Mouse (Mus musculus) heart, postnatal 0 days (tissue): ENCODE measurements around the gene Fes. TPM values are rescaled to one million over a fixed set of nuclear protein-coding genes. Genes with fewer than 3 reads are reported as not detected.

Experiments
- ATAC-seq: fragments of 200-750 bp; cut with Nextera tagmentation; 2 replicates; pipeline ENCODE4 v1.8.0; 2017; ENCODE audit warnings: low read depth, moderate number of reproducible peaks, moderate library complexity; ENCODE audit not compliant: insufficient read depth
- DNase-seq: peaks from one replicate; pipeline ENCODE4 v3.0.0-alpha.2; 2016; ENCODE audit warnings: low spot score
- H3K27ac ChIP-seq: fragments of 300-500 bp; sonication (generic); 2 replicates; pipeline ENCODE4 v1.5.1; 2014; ENCODE audit warnings: low read depth, mild to moderate bottlenecking
- H3K27me3 ChIP-seq: fragments of 300-500 bp; sonication (generic); 2 replicates; pipeline ENCODE4 v1.6.1; 2014; ENCODE audit warnings: low read length, mixed read lengths; ENCODE audit not compliant: control insufficient read depth, insufficient read depth
- H3K36me3 ChIP-seq: fragments of 300-500 bp; sonication (generic); replicated peaks from 2 replicates; pipeline ENCODE4 v1.6.1; 2014; ENCODE audit warnings: low read length, mixed read lengths; ENCODE audit not compliant: control insufficient read depth, insufficient read depth
- H3K4me1 ChIP-seq: fragments of 300-500 bp; sonication (generic); 2 replicates; pipeline ENCODE4 v1.6.1; 2014; ENCODE audit warnings: antibody characterized with exemption; ENCODE audit not compliant: control insufficient read depth, insufficient read depth
- H3K4me2 ChIP-seq: fragments of 300-500 bp; sonication (generic); 2 replicates; pipeline ENCODE4 v1.6.1; 2014; ENCODE audit warnings: low read depth, mild to moderate bottlenecking, low read length, moderate library complexity
- H3K4me3 ChIP-seq: fragments of 300-500 bp; sonication (generic); 2 replicates; pipeline ENCODE4 v1.5.1; 2014; ENCODE audit warnings: low read depth, low read length
- H3K9ac ChIP-seq: fragments of 300-500 bp; sonication (generic); replicated peaks from 2 replicates; pipeline ENCODE4 v1.6.1; 2014; ENCODE audit warnings: low read depth, low read length, mixed read lengths
- H3K9me3 ChIP-seq: fragments of 300-500 bp; sonication (generic); replicated peaks from 2 replicates; pipeline ENCODE4 v1.6.1; 2016; ENCODE audit warnings: low read length; ENCODE audit not compliant: control insufficient read depth
- CTCF ChIP-seq: IDR thresholded peaks from 2 replicates; pipeline ENCODE4 v1.5.1; 2016; ENCODE audit warnings: antibody characterized with exemption, control low read depth, low read depth
- EP300 ChIP-seq: IDR thresholded peaks from 2 replicates; pipeline ENCODE4 v1.6.1; 2016; ENCODE audit warnings: antibody characterized with exemption, low read depth
- WGBS: fragments of 180-500 bp; shearing (Covaris S2); extraction: QIAGEN DNeasy Blood & Tissue Kit; methylation state at CpG from one replicate; pipeline ENCODE4 v1.1.7; 2014; 5-methylcytosine and 5-hydroxymethylcytosine counted together
- polyA plus RNA-seq: library from polyadenylated mRNA; unstranded; fragments of >200 nt; fragmentation: Nextera tagmentation; extraction: Ambion mirVana; gene quantifications from 2 replicates; pipeline ENCODE4 v1.2.1, GENCODE M21; 2015
- total RNA-seq: library from RNA; depleted of rRNA; stranded (reverse); fragments of >200 nt; gene quantifications from 2 replicates; pipeline ENCODE4 v1.2.3, GENCODE M21; 2014; ENCODE audit warnings: low replicate concordance

Gene Fes
- total and polyA plus RNA-seq, 2 experiments from 2014 or later = 9.7 to 13.5 TPM

DNA sequence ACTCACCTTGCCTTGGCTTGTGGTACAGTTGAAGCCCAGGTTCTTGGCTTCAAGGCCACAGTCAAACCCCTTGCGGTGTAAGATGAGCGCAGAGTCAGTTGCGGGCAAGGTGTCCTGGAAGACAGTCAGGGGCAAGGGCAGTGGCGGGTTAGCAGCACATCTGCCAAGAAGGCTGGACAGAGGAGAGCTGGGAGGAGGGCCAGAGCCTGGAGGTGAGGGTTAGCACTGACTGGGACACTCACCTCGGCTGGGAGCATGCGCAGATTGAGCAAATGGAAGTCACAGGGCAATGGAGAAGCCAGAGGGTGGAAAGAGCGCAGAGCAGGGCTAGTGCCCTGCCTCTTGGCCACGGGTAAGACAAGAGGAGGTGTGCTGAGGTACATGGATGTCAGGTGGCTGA, 34.8 kb downstream of the Fes start:
- 91% methylated on average over 8 of the region's 8 CpGs for WGBS
- peaks cover 67% of the 10 kb centered on the region for H3K36me3 ChIP-seq

DNA sequence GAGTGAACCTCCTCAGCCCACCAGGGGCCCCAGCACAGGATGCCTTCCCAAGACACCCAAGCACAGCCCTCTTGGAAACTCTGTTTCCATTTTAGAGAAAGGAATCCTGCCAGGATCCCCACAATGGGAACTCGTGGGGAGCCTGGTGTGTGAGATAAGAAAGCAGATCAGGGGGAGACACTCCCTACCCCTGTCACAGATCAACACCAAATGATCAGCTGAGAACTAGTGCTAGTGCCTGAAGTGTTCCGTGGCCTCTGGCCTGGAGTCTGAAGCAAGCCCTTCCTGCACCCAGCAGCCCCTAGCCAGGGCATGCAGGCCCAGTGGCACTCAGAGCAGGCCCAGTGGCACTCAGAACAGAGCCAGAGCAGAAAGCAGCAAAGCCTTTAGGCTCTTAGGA, 36.9 kb downstream of the Fes start:
- Histone ChIP-seq H3K27me3 (no peaks in the 10 kb centered on the region), H3K4me1 (no peaks in the 10 kb centered on the region), H3K4me2 (no peak overlapping the region), H3K9me3 (no peaks in the 10 kb centered on the region), H3K4me3 (no peak overlapping the region), H3K27ac (no peak overlapping the region), H3K36me3 (peaks cover 49% of the 10 kb centered on the region), H3K9ac (no peak overlapping the region)
- ATAC-seq (no peak), DNase-seq (no peak)
- TF ChIP-seq EP300 = no peak
- WGBS = 52% methylated on average over 2 of the region's 2 CpGs

More for the DNA sequence above, 34.8 kb downstream of the Fes start:
- Histone ChIP-seq H3K4me1 (no peaks in the 10 kb centered on the region), H3K4me3 (no peak overlapping the region), H3K27ac (no peak overlapping the region), H3K9ac (no peak overlapping the region), H3K27me3 (no peaks in the 10 kb centered on the region), H3K9me3 (no peaks in the 10 kb centered on the region), H3K4me2 (no peak overlapping the region)
- no peak for ATAC-seq
- TF ChIP-seq EP300 (no peak), CTCF (no peak)
- DNase-seq = no peak

DNA sequence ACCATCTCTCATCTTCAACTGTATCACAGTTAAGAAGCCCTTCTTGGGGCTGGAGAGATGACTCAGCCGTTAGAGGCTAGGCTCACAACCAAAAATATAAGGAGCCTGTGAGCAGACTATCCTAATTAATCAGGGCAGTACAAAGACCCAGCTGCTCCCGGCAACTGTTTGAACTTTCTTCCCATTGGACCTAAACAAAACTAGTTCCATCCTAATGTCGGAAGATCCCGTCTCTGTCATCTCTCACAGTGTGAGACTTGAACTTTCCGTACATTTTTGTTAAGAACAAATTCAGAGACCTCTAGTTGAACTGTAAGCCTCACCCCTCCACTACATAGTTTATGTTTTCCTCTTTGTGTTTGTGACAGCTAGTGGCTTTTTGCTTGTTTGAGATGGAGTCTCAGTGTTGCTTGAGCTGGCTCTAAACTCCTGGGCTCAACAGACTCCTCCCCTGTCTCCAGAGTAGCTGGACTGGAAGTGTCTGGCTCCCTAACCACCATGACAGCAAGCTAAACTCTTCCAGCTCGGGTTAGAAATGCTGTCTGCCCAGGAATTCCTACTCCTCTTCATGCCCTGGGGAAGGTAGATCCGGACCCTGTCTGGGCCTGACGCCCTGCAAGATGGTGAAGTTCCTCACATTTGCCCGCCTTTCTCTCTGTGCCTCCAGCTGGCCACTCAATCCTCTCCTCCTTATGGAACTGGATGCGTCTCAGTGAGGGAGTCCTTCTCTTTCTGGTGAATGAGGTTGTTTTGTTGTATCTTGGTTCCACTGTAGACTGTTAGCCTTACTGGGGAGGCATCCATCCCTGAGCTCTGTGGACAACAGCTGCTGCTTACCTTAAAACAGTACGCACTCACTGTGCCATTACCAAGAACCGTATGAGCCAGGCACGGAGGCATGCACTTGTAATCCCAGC, 39.8 kb downstream of the Fes start:
- Histone ChIP-seq H3K4me2 (no peak overlapping the region), H3K4me3 (no peak overlapping the region), H3K27me3 (no peaks in the 10 kb centered on the region), H3K36me3 (peaks cover 30% of the 10 kb centered on the region), H3K9me3 (no peaks in the 10 kb centered on the region), H3K4me1 (peaks cover 7% of the 10 kb centered on the region; the same call in 1 of the 2 replicates), H3K9ac (no peak overlapping the region), H3K27ac (peak overlapping the region; percentile 51)
- WGBS = 69% methylated on average over 13 of the region's 13 CpGs
- DNase-seq = no peak
- ATAC-seq = no peak
- TF ChIP-seq CTCF (no peak), EP300 (no peak)

DNA sequence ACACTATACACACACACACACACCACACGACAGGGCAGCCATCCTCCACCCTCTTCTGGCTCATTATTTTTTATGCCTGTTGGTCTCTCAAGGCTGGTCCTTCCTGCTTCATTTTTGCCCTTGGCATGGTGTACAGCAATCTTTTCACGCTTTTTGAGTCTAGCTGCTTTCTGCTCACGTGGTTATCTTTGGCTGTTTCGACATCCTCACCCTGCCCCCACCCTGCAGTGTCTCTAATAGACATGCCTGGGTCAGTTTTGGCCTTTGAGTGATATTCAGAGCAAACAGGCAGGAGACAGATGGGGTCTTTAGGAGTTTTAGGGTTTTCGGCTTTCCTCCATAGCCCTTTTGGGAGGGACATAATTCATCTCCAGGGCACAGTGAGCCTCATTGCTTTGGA, 40.9 kb downstream of the Fes start:
- DNase-seq (no peak), ATAC-seq (no peak)
- TF ChIP-seq EP300 = no peak
- H3K4me3 ChIP-seq = no peak overlapping the region
- H3K4me2 ChIP-seq = no peak overlapping the region
- no peak overlapping the region for H3K27ac ChIP-seq
- no peaks in the 10 kb centered on the region for H3K27me3 ChIP-seq
- H3K9ac ChIP-seq = no peak overlapping the region
- WGBS = 72% methylated on average over 5 of the region's 5 CpGs
- H3K36me3 ChIP-seq = peaks cover 20% of the 10 kb centered on the region
- H3K4me1 ChIP-seq = peaks cover 7% of the 10 kb centered on the region; the same call in 1 of the 2 replicates
- no peaks in the 10 kb centered on the region for H3K9me3 ChIP-seq

DNA sequence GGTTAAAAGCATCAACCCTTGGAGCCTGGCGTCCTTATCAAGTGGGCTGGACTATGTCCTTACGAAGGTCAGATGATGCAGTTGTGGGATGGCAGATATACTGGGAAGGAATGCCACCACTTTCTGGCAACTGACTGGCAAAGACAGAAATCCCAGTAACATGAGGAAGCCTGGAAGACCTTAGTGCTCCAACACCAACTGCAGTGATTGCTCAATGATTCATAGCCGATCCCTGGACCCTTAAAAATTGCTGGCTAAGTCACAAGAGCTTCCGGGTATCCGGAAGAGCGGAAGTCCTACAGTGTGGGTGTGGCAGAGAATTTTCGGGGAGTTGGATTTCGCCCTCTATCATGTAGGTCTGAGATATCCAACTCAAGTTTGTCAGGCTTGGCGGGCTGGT, 41.6 kb downstream of the Fes start:
- no peak for TF ChIP-seq CTCF
- TF ChIP-seq EP300 = no peak
- no peak overlapping the region for H3K4me2 ChIP-seq
- H3K4me3 ChIP-seq = no peak overlapping the region
- H3K9ac ChIP-seq = no peak overlapping the region
- peaks cover 15% of the 10 kb centered on the region for H3K36me3 ChIP-seq
- DNase-seq = no peak
- peaks cover 7% of the 10 kb centered on the region; the same call in 1 of the 2 replicates for H3K4me1 ChIP-seq
- H3K27ac ChIP-seq = no peak overlapping the region
- WGBS = 74% methylated on average over 9 of the region's 9 CpGs
- no peaks in the 10 kb centered on the region for H3K27me3 ChIP-seq
- ATAC-seq = no peak
- H3K9me3 ChIP-seq = no peaks in the 10 kb centered on the region
